Mouse (Mus musculus): ENCODE data around the gene Rnf43. TPM values are rescaled to one million over a fixed set of nuclear protein-coding genes. Genes with fewer than 3 reads are reported as not detected.

Rnf43 gene
- polyA plus RNA-seq, 2 experiments, result 4.7 to 6.5 TPM

DNA sequence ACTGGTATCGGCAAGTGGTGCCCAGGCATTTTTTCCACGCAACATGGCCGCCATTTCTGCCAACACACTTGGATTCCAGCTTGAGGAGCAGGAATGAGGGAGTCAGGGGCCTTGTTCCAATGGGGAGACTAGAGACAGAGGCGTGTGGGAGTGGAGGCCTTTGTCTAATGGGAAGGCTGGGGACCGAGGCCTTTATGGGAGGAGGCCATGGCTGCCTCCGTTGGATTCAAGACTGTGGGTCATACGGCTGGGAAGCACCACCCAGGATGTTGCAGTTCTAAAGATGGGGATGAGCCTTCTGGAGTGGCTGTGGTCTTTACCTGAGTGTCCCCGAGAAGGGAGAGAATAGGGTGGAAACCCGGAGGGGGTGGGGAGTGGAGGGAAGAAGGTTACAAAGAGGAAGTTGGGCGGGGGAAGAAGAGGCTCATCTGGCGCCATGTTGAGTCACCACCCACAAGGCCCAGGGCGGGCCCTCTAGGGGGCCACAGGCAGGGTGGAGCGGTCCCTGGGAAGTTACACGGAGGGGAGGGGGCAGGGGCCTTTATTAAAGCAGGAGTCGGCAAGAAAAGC lies 93.8 kb downstream of the Rnf43 start:
- no peaks in the 10 kb centered on the region for H3K9me3 ChIP-seq (ENCODE audit: control insufficient read depth, low read length)
- H3K27ac ChIP-seq (replicated peaks; ENCODE audit: low read depth, low read length), result no peak overlapping the region
- H3K4me3 ChIP-seq (replicated peaks; ENCODE audit: low read length), result no peak overlapping the region
- DNase-seq (ENCODE audit: low spot score) (no peak), ATAC-seq (ENCODE audit: low FRiP score, low read depth) (no peak)
- H3K9ac ChIP-seq (ENCODE audit: low read depth, low read length, severe bottlenecking), result no peak overlapping the region
- H3K36me3 ChIP-seq (ENCODE audit: control insufficient read depth, insufficient read depth, low read length), result no peaks in the 10 kb centered on the region
- no peak overlapping the region for H3K4me2 ChIP-seq (replicated peaks; ENCODE audit: low read depth, low read length, severe bottlenecking)
- TF ChIP-seq POLR2A (IDR thresholded peaks at IDR 0.05; ENCODE audit: borderline replicate concordance, extremely low read depth, insufficient read depth, insufficient read length), result no peak
- no peaks in the 10 kb centered on the region for H3K4me1 ChIP-seq (ENCODE audit: control insufficient read depth, insufficient read depth, low read length)
- WGBS, result 86% methylated on average over 15 of the region's 15 CpGs
- peaks cover 14% of the 10 kb centered on the region; the same call in 1 of the 2 replicates for H3K27me3 ChIP-seq (ENCODE audit: control insufficient read depth, insufficient read depth, low read length)

DNA sequence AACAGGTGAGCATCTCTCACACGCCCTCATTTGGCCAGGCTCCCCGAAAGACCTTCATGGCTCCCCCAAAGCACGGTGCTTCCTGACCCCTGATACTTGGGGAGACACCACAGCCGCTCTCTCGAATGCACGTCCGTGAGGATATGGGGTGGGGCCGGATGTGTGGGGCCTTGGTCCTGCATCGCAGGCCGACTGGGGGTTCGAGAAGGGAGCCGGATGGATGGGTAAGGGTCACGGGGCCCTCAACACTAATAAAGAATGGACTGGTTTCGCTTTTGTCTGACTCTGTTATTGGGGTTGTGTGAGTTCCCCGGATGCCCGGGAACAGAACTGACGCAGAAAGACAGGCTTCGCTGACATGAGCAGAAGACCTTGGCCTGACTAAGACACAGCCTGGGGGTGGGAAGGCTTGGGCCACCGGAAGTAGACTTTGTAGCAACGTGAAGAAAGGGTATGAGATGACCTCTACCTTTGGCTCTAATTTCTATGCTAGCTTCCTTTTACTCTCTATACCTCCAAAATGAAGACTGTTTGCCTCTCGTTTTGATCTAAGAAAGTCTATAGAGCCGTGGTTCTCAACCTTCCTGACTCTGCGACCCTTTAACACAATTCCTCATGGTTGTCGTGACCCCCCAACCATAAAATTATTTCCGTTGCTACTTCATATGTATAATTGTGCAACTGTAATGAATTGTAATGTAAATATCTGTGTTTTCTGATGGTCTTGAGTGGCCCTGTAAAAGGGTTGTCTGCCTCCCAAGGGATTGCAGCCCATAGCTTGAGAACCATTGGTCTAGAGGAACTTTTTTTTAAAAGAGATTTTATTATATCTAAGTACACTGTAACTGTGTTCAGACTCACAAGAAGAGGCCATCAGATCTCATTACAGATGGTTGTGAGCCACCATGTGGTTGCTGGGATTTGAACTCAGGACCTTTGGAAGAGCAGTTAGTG lies 94.8 kb downstream of the Rnf43 start:
- peaks cover 23% of the 10 kb centered on the region for H3K27me3 ChIP-seq (ENCODE audit: control insufficient read depth, insufficient read depth, low read length)
- no peak overlapping the region for H3K4me3 ChIP-seq (replicated peaks; ENCODE audit: low read length)
- ATAC-seq (ENCODE audit: low FRiP score, low read depth) (no peak), DNase-seq (ENCODE audit: low spot score) (no peak)
- H3K9ac ChIP-seq (ENCODE audit: low read depth, low read length, severe bottlenecking), result no peak overlapping the region
- no peak for TF ChIP-seq POLR2A (IDR thresholded peaks at IDR 0.05; ENCODE audit: borderline replicate concordance, extremely low read depth, insufficient read depth, insufficient read length)
- H3K27ac ChIP-seq (replicated peaks; ENCODE audit: low read depth, low read length), result no peak overlapping the region
- no peaks in the 10 kb centered on the region for H3K4me1 ChIP-seq (ENCODE audit: control insufficient read depth, insufficient read depth, low read length)
- no peaks in the 10 kb centered on the region for H3K9me3 ChIP-seq (ENCODE audit: control insufficient read depth, low read length)
- H3K4me2 ChIP-seq (replicated peaks; ENCODE audit: low read depth, low read length, severe bottlenecking), result no peak overlapping the region
- WGBS, result 88% methylated on average over 25 of the region's 25 CpGs
- no peaks in the 10 kb centered on the region for H3K36me3 ChIP-seq (ENCODE audit: control insufficient read depth, insufficient read depth, low read length)

DNA sequence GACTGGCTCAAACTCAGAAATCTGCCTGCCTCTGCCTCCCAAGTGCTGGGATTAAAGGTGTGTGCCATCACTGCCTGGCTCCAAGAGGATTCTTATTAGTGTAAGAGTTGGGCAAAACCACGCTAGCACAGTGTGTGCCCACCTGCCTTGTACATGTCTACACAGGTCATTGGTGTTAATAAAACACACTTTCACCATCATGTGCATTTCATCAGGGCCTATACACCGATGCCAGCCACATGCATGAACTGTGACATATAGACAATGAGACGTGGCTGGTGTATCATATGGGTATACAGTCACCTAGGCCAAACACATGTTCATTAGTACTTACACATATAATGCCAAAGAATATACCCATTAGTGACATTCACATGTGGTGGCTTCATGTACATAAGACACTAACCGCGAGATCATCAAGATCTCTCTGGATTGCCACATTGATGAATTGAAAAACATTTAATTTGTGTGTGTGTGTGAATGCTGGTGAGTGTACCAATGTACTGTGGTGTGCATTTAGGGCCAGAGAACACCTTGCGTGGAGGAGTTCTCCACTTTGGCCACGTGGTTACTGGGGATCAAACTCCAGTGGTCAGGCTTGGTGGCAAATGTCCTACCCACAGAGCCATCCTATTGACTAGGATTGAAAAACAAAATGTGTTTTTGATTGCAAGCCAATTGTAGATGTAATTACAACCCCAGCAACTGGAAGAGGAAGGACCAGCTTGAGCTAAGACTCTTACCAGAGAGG lies 95.8 kb downstream of the Rnf43 start:
- DNase-seq (ENCODE audit: low spot score), result no peak
- 79% methylated on average over 7 of the region's 7 CpGs for WGBS

DNA sequence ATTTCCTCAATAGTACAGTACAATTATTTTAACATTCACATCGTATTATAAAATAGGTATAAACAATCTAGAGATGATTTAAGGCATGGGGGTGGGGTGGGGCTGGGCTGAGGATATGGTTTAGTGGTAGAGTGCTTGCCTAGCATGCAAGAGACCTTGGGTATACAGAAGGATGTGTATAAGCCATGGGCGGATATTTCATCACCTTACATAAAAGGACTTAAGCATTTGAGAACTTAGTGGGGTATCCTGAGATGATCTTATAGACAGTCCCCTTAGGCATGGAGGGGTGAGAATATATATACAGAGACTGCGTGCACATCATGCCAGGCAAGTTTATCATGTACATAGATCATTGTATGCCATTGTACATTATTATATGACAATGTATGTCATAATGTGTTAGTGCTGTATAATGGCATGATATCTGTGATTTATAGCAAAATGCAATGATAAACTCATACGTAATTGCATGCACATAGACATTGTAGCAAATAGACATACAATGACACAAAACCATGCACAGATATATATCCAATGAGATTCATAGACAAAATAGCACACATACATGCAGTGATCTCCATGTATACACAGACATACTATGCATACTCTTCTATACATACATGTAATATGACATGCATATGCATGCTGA lies 96.6 kb downstream of the Rnf43 start:
- Histone ChIP-seq H3K4me2 (replicated peaks; ENCODE audit: low read depth, low read length, severe bottlenecking) (no peak overlapping the region), H3K4me1 (ENCODE audit: control insufficient read depth, insufficient read depth, low read length) (peaks cover 6% of the 10 kb centered on the region), H3K27ac (replicated peaks; ENCODE audit: low read depth, low read length) (no peak overlapping the region), H3K4me3 (replicated peaks; ENCODE audit: low read length) (no peak overlapping the region), H3K9me3 (ENCODE audit: control insufficient read depth, low read length) (no peaks in the 10 kb centered on the region), H3K27me3 (ENCODE audit: control insufficient read depth, insufficient read depth, low read length) (peaks cover 41% of the 10 kb centered on the region), H3K36me3 (ENCODE audit: control insufficient read depth, insufficient read depth, low read length) (no peaks in the 10 kb centered on the region), H3K9ac (ENCODE audit: low read depth, low read length, severe bottlenecking) (no peak overlapping the region)
- no peak for TF ChIP-seq POLR2A (IDR thresholded peaks at IDR 0.05; ENCODE audit: borderline replicate concordance, extremely low read depth, insufficient read depth, insufficient read length)
- WGBS, result 70% methylated on average over 4 of the region's 4 CpGs
- ATAC-seq (ENCODE audit: low FRiP score, low read depth) (no peak), DNase-seq (ENCODE audit: low spot score) (no peak)

More for the DNA sequence above, 95.8 kb downstream of the Rnf43 start:
- Histone ChIP-seq H3K4me2 (replicated peaks; ENCODE audit: low read depth, low read length, severe bottlenecking) (no peak overlapping the region), H3K9me3 (ENCODE audit: control insufficient read depth, low read length) (no peaks in the 10 kb centered on the region), H3K4me1 (ENCODE audit: control insufficient read depth, insufficient read depth, low read length) (peaks cover 1% of the 10 kb centered on the region), H3K36me3 (ENCODE audit: control insufficient read depth, insufficient read depth, low read length) (no peaks in the 10 kb centered on the region), H3K27ac (replicated peaks; ENCODE audit: low read depth, low read length) (no peak overlapping the region), H3K4me3 (replicated peaks; ENCODE audit: low read length) (no peak overlapping the region), H3K9ac (ENCODE audit: low read depth, low read length, severe bottlenecking) (no peak overlapping the region), H3K27me3 (ENCODE audit: control insufficient read depth, insufficient read depth, low read length) (peaks cover 34% of the 10 kb centered on the region)
- TF ChIP-seq POLR2A (IDR thresholded peaks at IDR 0.05; ENCODE audit: borderline replicate concordance, extremely low read depth, insufficient read depth, insufficient read length), result no peak
- ATAC-seq (ENCODE audit: low FRiP score, low read depth), result no peak

DNA sequence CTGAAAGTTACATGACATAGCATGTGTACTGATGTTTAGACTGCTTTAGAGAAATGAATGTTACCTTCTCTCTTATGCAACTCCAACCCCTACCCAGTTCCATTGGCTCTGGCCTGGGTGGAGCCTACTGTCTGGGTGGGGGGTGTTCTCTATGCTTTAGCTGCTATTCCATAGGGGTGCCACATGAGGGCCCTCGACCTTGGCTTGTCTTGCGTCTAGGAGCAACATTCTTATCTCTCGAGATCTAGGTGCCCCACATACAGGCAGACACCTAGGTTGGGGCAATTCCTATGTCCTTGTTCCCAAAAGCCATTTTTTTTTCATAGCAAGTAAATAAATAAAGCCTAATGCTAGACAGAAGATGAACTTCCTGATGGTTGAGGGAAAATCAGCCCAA lies 97.1 kb downstream of the Rnf43 start:
- Histone ChIP-seq H3K9ac (ENCODE audit: low read depth, low read length, severe bottlenecking) (no peak overlapping the region), H3K36me3 (ENCODE audit: control insufficient read depth, insufficient read depth, low read length) (no peaks in the 10 kb centered on the region), H3K27ac (replicated peaks; ENCODE audit: low read depth, low read length) (no peak overlapping the region), H3K4me1 (ENCODE audit: control insufficient read depth, insufficient read depth, low read length) (peaks cover 11% of the 10 kb centered on the region), H3K4me3 (replicated peaks; ENCODE audit: low read length) (no peak overlapping the region), H3K27me3 (ENCODE audit: control insufficient read depth, insufficient read depth, low read length) (peaks cover 47% of the 10 kb centered on the region), H3K9me3 (ENCODE audit: control insufficient read depth, low read length) (no peaks in the 10 kb centered on the region), H3K4me2 (replicated peaks; ENCODE audit: low read depth, low read length, severe bottlenecking) (no peak overlapping the region)
- 2% methylated on average over 3 of the region's 3 CpGs for WGBS
- no peak for DNase-seq (ENCODE audit: low spot score)
- ATAC-seq (ENCODE audit: low FRiP score, low read depth), result no peak
- no peak for TF ChIP-seq POLR2A (IDR thresholded peaks at IDR 0.05; ENCODE audit: borderline replicate concordance, extremely low read depth, insufficient read depth, insufficient read length)

All from limb, embryonic 14.5 days (tissue).